In genomic region chr8:128358756-128359520, GRCm38 (mm10) we compare ENCODE assay signal across 8 mouse cellular contexts. TPM values are rescaled to one million over a fixed set of nuclear protein-coding genes. Genes with fewer than 3 reads are reported as not detected.
DNase-seq lines count a peak whose midpoint lies in the region; ATAC-seq and TF ChIP-seq lines count a peak whose summit lies in the region.

No protein-coding gene starts in this region.

- under 1% methylated on average over 41 of the region's 41 CpGs for WGBS in forebrain, embryonic 10.5 days
- under 1% methylated on average over 41 of the region's 41 CpGs for WGBS in heart, embryonic 13.5 days
- WGBS in kidney, embryonic 16.5 days = under 1% methylated on average over 39 of the region's 41 CpGs
- WGBS in liver, adult 2 months = under 1% methylated on average over 39 of the region's 41 CpGs

- no peaks in the 10 kb centered on the region for H3K9me3 ChIP-seq in forebrain, embryonic 10.5 days
- no peaks in the 10 kb centered on the region for H3K9me3 ChIP-seq in heart, embryonic 13.5 days
- H3K9me3 ChIP-seq in kidney, embryonic 16.5 days (ENCODE audit: low read length) = no peaks in the 10 kb centered on the region

- no peak for TF ChIP-seq CTCF in liver, adult 2 months (IDR thresholded peaks at IDR 0.05; ENCODE audit: low read depth, low read length)

- TF ChIP-seq POLR2A in liver, adult 2 months (IDR thresholded peaks at IDR 0.05; ENCODE audit: extremely low read depth, insufficient read depth, low read length) = no peak; the same call in 1 of the 2 replicates
- peak; percentile 23 for TF ChIP-seq POLR2A in myocyte (IDR thresholded peaks at IDR 0.05; ENCODE audit: insufficient read length, low read depth)

- 0 out of 2 replicates have a peak, but pooled peaks have one; percentile 18 for ATAC-seq in heart, embryonic 13.5 days (ENCODE audit: extremely low read depth, insufficient number of reproducible peaks, low FRiP score, low TSS enrichment)
- ATAC-seq in kidney, embryonic 16.5 days (ENCODE audit: low FRiP score, low TSS enrichment) = peak; percentile 28

- peak overlapping the region; percentile 81 for H3K27ac ChIP-seq in forebrain, embryonic 10.5 days
- peak overlapping the region; percentile 100 for H3K27ac ChIP-seq in heart, embryonic 13.5 days (replicated peaks)
- peak overlapping the region; percentile 97 for H3K27ac ChIP-seq in kidney, embryonic 16.5 days (ENCODE audit: low read length)
- H3K27ac ChIP-seq in liver, adult 2 months (replicated peaks; ENCODE audit: insufficient read depth, low read depth, low read length) = peak overlapping the region; percentile 96

- peaks cover 4% of the 10 kb centered on the region; the same call in 1 of the 2 replicates for H3K79me2 ChIP-seq in liver, adult 2 months (ENCODE audit: control insufficient read depth, insufficient read depth, low read length)
- peaks cover 35% of the 10 kb centered on the region for H3K79me2 ChIP-seq in myocyte (ENCODE audit: control insufficient read depth, insufficient read depth)

- H3K4me1 ChIP-seq in forebrain, embryonic 10.5 days = peaks cover 67% of the 10 kb centered on the region
- H3K4me1 ChIP-seq in heart, embryonic 13.5 days = peaks cover 42% of the 10 kb centered on the region
- H3K4me1 ChIP-seq in kidney, embryonic 16.5 days (ENCODE audit: insufficient read depth, low read length) = peaks cover 39% of the 10 kb centered on the region
- H3K4me1 ChIP-seq in liver, adult 2 months (ENCODE audit: control insufficient read depth, insufficient read depth, low read length) = peaks cover 8% of the 10 kb centered on the region

- peak overlapping the region; percentile 96 for H3K4me2 ChIP-seq in heart, embryonic 13.5 days
- H3K4me2 ChIP-seq in kidney, embryonic 16.5 days (replicated peaks; ENCODE audit: low read depth, low read length) = peak overlapping the region; percentile 87
- peak overlapping the region; percentile 81 for H3K4me2 ChIP-seq in myocyte (ENCODE audit: low read depth)

- peak overlapping the region; percentile 99 for H3K9ac ChIP-seq in heart, embryonic 13.5 days
- H3K9ac ChIP-seq in kidney, embryonic 16.5 days (replicated peaks; ENCODE audit: low read length) = peak overlapping the region; percentile 94
- H3K9ac ChIP-seq in liver, adult 2 months (ENCODE audit: low read depth, low read length) = peak overlapping the region; percentile 81

- H3ac ChIP-seq in myocyte (ENCODE audit: control insufficient read depth, insufficient read length) = peak overlapping the region; percentile 68

- H3K4me3 ChIP-seq in forebrain, embryonic 10.5 days = peak overlapping the region; percentile 59
- H3K4me3 ChIP-seq in heart, embryonic 13.5 days = peak overlapping the region; percentile 98
- H3K4me3 ChIP-seq in kidney, embryonic 16.5 days (ENCODE audit: low read length) = peak overlapping the region; percentile 87
- H3K4me3 ChIP-seq in liver, adult 2 months (ENCODE audit: insufficient read depth, low read depth, low read length) = peak overlapping the region; percentile 70
- peak overlapping the region; percentile 80 for H3K4me3 ChIP-seq in myocyte

- peak; percentile 20 to 46 for DNase-seq in thymus, adult 18-20 months
- no peak for DNase-seq in thymus, postnatal 25 days
- DNase-seq in forebrain, embryonic 10.5 days (ENCODE audit: extremely low spot score, low spot score) = peak; percentile 54
- DNase-seq in liver, adult 2 months (ENCODE audit: extremely low read depth, low read depth, low spot score) = peak; percentile 66
- peak; percentile 52 for DNase-seq in testis, postnatal 14 days (ENCODE audit: low spot score)

- peaks cover 80% of the 10 kb centered on the region for H3K27me3 ChIP-seq in forebrain, embryonic 10.5 days (ENCODE audit: poor library complexity, severe bottlenecking)
- H3K27me3 ChIP-seq in heart, embryonic 13.5 days (replicated peaks) = no peaks in the 10 kb centered on the region
- no peaks in the 10 kb centered on the region for H3K27me3 ChIP-seq in kidney, embryonic 16.5 days (ENCODE audit: insufficient read depth, low read length)
- H3K27me3 ChIP-seq in liver, adult 2 months (ENCODE audit: control insufficient read depth, insufficient read depth, low read length) = no peaks in the 10 kb centered on the region
- H3K27me3 ChIP-seq in myocyte (ENCODE audit: control insufficient read depth, insufficient read depth, insufficient read length) = no peaks in the 10 kb centered on the region

- no peaks in the 10 kb centered on the region for H3K36me3 ChIP-seq in forebrain, embryonic 10.5 days (replicated peaks)
- peaks cover 6% of the 10 kb centered on the region for H3K36me3 ChIP-seq in heart, embryonic 13.5 days
- no peaks in the 10 kb centered on the region for H3K36me3 ChIP-seq in kidney, embryonic 16.5 days (ENCODE audit: insufficient read depth, low read length)
- H3K36me3 ChIP-seq in liver, adult 2 months (ENCODE audit: control insufficient read depth, insufficient read depth, low read length) = peaks cover 6% of the 10 kb centered on the region; the same call in 1 of the 2 replicates
- peaks cover 3% of the 10 kb centered on the region for H3K36me3 ChIP-seq in myocyte (ENCODE audit: control insufficient read depth, insufficient read depth)

TF ChIP-seq in myocyte, 11 proteins besides CTCF, POLR2A, EP300 and RAD21:
- TF ChIP-seq TCF12 (IDR thresholded peaks at IDR 0.05; ENCODE audit: insufficient read depth, poor library complexity, severe bottlenecking) (no peak), TCF3 (IDR thresholded peaks at IDR 0.05; ENCODE audit: insufficient read length, low read depth) (no peak), POLR2AphosphoS2 (IDR thresholded peaks at IDR 0.05; ENCODE audit: insufficient read length, low read depth) (no peak), USF1 (IDR thresholded peaks at IDR 0.05; ENCODE audit: low read depth) (no peak), MYOG (IDR thresholded peaks at IDR 0.05; ENCODE audit: control insufficient read depth in 1 of 3, insufficient read depth in 1 of 3, insufficient read length in 2 of 3, low read depth in 2 of 3) (no peak), SRF (IDR thresholded peaks at IDR 0.05; ENCODE audit: control insufficient read depth, insufficient read length, low read depth) (no peak), CEBPB (IDR thresholded peaks at IDR 0.05; ENCODE audit: insufficient read depth, poor library complexity, severe bottlenecking) (no peak), MYOD1 (IDR thresholded peaks at IDR 0.05; ENCODE audit: control insufficient read depth in 1 of 3, insufficient read length in 2 of 3, low read depth in 2 of 3) (no peak), E2F4 (IDR thresholded peaks at IDR 0.05; ENCODE audit: insufficient read depth) (no peak), MAX (IDR thresholded peaks at IDR 0.05; ENCODE audit: low read depth) (no peak), REST (IDR thresholded peaks at IDR 0.05; ENCODE audit: insufficient read depth, insufficient read length) (no peak)

RNA-seq across cellular contexts. Expression of gene Nrp1, which starts 0.5 kb away (rescaled TPM):
- 15.8 and 17.7 TPM in 2 replicates for polyA plus RNA-seq in forebrain, embryonic 10.5 days (2016; fragmentation: Nextera tagmentation; extraction: Ambion mirVana)
- polyA plus RNA-seq in heart, embryonic 13.5 days (2015; fragmentation: Nextera tagmentation; extraction: Ambion mirVana) = 120 and 121 TPM in 2 replicates
- polyA plus RNA-seq in kidney, embryonic 16.5 days (2015; fragmentation: Nextera tagmentation; extraction: Ambion mirVana) = 149 and 153 TPM in 2 replicates
- 39.5 and 54.1 TPM in 2 replicates for total RNA-seq in liver, adult 2 months (2014; rRNA removed)
- polyA plus RNA-seq in liver, adult 2 months (2012; rRNA removed) = 16.5 and 22.2 TPM in 2 replicates
- polyA plus RNA-seq in myocyte (2012; fragmentation: generic; extraction: Trizol) = 12.7 TPM
